Mouse (Mus musculus) erythroblast, embryonic 14.5 days (primary cell): ENCODE measurements around the gene Dhx37. TPM values are rescaled to one million over a fixed set of nuclear protein-coding genes. Genes with fewer than 3 reads are reported as not detected.

Experiments
- H3K27me3 ChIP-seq: 2 replicates; pipeline ENCODE4 v1.6.1; 2012; ENCODE audit warnings: inconsistent platforms; ENCODE audit not compliant: control insufficient read depth
- H3K36me3 ChIP-seq: 2 replicates; pipeline ENCODE4 v1.6.1; 2012; ENCODE audit warnings: mild to moderate bottlenecking, inconsistent platforms; ENCODE audit not compliant: control insufficient read depth
- H3K4me1 ChIP-seq: 2 replicates; pipeline ENCODE4 v1.6.1; 2012; ENCODE audit warnings: inconsistent platforms; ENCODE audit not compliant: control insufficient read depth
- H3K4me3 ChIP-seq: replicated peaks from 2 replicates; pipeline ENCODE3; 2012; ENCODE audit warnings: moderate library complexity, mild to moderate bottlenecking, inconsistent platforms
- H3K9me3 ChIP-seq: 2 replicates; pipeline ENCODE4 v1.6.1; 2012; ENCODE audit warnings: low read length, inconsistent platforms, mixed read lengths; ENCODE audit not compliant: control insufficient read depth
- GATA1 ChIP-seq: IDR thresholded peaks from 2 replicates; pipeline ENCODE4 v1.6.1; 2012; ENCODE audit warnings: low read length, inconsistent platforms, mixed read lengths
- TAL1 ChIP-seq: IDR thresholded peaks from 3 replicates; pipeline ENCODE4 v1.6.1; 2012; ENCODE audit warnings: low read length, inconsistent platforms, mixed read lengths
- polyA plus RNA-seq: library from polyadenylated mRNA; stranded (reverse); fragments of >175 nt; gene quantifications from 2 replicates; pipeline ENCODE4 v1.2.3, GENCODE M21; 2012

Gene Dhx37
- 0.95 and 1.0 TPM in 2 replicates for polyA plus RNA-seq

DNA sequence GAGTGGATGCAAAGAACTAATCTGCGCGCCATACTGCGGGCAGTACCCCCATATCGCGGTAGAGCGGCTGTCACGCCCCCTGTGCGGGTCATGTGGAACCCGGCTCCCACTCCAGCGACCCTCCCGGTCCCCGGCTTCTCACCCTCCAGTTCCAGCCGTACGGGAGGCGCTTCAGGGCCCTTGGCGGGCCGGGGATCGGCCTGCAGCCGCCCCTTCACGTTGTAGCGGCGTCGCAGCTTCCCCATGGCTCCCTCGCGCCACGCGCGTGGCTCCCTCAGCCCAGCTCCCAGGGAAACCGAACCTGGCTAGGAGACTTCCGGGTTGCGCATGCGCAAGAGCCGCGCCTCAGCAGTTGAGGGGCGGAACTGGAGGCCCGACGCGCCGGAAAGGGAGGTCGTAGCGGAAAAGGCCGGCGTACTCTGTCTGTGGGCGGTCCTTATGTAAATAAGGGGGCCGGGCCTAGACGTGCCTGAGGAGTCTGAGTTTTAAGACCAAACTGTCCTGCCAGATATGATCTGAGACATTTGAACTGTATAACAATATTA is at the start of gene Dhx37:
Dhx37 (minus strand) TSS at position 329 of the 545 bp plus-strand sequence.
- H3K36me3 ChIP-seq = peaks cover 31% of the 10 kb centered on the region
- no peak for TF ChIP-seq TAL1
- TF ChIP-seq GATA1 = no peak
- H3K4me3 ChIP-seq = peak within 1 kb of the TSS; percentile 89
- H3K9me3 ChIP-seq = no peaks in the 10 kb centered on the region
- H3K4me1 ChIP-seq = peaks cover 35% of the 10 kb centered on the region
- no peaks in the 10 kb centered on the region for H3K27me3 ChIP-seq

- no peak for TF ChIP-seq GATA1
- no peak for TF ChIP-seq TAL1
- peaks cover 46% of the 10 kb centered on the region for H3K36me3 ChIP-seq
- no peaks in the 10 kb centered on the region for H3K9me3 ChIP-seq
- no peaks in the 10 kb centered on the region for H3K27me3 ChIP-seq
- peaks cover 8% of the 10 kb centered on the region for H3K4me1 ChIP-seq
- no peak overlapping the region for H3K4me3 ChIP-seq
Observed at GRCm38 (mm10) chr5:125482474-125482873, 48.6 kb upstream of the Dhx37 start.

DNA sequence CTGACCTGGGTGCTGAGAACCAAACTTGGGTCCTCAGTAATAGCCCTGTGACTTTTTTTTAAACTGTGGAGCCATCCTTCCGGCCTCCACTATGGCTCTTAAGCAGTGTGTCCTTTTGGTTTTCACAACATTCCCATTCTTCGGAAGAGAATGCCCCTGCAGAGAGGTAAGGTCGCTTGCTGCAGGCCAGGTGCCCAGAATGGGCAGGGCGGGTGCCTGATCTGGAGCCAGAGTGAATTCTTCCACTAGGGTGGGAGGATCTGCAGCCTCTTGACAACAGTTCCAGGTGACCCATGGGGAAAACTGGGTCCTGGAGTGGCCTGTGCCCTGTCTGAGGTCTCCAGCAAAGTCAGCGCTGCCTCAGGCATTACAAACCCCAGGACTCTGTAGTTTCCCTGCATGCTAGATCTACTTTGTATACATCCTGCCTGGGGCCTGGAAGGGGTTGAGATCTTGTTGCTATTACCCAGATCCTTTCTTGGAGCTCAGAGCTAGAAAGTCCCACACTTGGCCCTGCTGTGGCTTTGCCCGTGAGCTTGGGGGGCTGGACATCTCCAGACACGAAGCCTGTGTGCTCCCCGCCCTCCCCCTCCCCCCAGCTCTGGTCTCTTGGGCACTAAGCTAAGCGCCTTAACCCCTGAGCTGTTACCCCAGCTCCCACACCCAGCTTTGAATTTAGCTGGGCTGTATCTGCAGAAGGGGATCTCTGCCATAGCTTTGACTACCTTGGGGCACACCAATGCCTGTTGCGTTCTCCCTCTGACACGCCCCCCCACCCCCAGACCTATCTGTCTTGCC is 46.7 kb upstream of the Dhx37 start:
- peaks cover 33% of the 10 kb centered on the region for H3K36me3 ChIP-seq

DNA sequence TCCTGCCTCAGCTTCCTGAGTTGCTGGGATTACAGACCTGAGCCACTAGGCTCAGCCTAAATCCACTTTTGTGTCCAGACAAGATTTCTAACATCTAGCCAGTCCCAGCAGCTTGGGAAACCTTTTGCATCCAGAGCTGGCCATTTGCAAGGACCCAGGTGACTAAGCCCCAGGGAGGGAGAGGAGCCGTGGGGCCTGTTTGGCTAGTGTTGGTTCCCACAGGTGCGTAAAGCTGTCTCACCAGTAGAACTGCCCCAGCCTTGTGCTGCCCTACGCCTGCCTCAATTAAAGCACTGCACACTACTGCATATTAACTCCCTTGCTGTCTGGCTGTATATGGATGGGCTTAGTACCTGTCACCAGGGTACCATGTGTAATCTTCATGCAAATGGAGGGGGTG is 45.5 kb upstream of the Dhx37 start:
- Histone ChIP-seq H3K4me3 (no peak overlapping the region), H3K27me3 (no peaks in the 10 kb centered on the region), H3K9me3 (no peaks in the 10 kb centered on the region), H3K4me1 (peaks cover 39% of the 10 kb centered on the region), H3K36me3 (peaks cover 24% of the 10 kb centered on the region)
- no peak for TF ChIP-seq TAL1
- TF ChIP-seq GATA1 = no peak

More for the DNA sequence above, 46.7 kb upstream of the Dhx37 start:
- TF ChIP-seq GATA1 = no peak
- no peak for TF ChIP-seq TAL1
- Histone ChIP-seq H3K4me3 (no peak overlapping the region), H3K4me1 (peaks cover 27% of the 10 kb centered on the region), H3K9me3 (no peaks in the 10 kb centered on the region), H3K27me3 (no peaks in the 10 kb centered on the region)

GRCm38 (mm10) chr5:125478037-125478436 is 44.1 kb upstream of the Dhx37 start:
- TF ChIP-seq GATA1 (no peak), TAL1 (no peak)
- Histone ChIP-seq H3K4me3 (no peak overlapping the region), H3K4me1 (peaks cover 48% of the 10 kb centered on the region), H3K9me3 (no peaks in the 10 kb centered on the region), H3K27me3 (no peaks in the 10 kb centered on the region), H3K36me3 (peaks cover 15% of the 10 kb centered on the region)

DNA sequence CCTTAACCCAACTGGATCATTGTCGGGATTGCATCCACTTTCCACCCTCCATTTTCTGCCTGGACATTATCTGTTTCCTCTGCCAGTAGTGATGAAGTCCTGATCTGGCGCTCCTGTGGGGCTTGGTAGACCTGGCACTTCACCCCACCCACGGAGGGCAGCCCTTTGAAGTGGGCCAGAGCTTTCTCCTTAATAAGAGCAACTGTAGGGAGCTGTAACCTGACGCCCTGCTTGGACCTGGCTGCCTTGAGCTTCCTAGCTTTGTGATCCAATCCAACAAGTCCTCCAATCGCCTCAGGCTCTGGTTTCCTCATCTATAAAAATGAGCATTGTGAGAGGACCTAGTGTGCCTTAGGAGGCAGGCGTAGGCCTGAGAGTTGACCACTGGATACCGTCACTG is 43.6 kb upstream of the Dhx37 start:
- H3K27me3 ChIP-seq = no peaks in the 10 kb centered on the region
- peak overlapping the region; percentile 92 for H3K4me3 ChIP-seq
- no peak for TF ChIP-seq GATA1
- peaks cover 48% of the 10 kb centered on the region for H3K4me1 ChIP-seq
- H3K36me3 ChIP-seq = peaks cover 10% of the 10 kb centered on the region
- H3K9me3 ChIP-seq = no peaks in the 10 kb centered on the region

- H3K4me3 ChIP-seq = peak overlapping the region; percentile 92
- H3K36me3 ChIP-seq = peaks cover 6% of the 10 kb centered on the region; the same call in 1 of the 2 replicates
- no peaks in the 10 kb centered on the region for H3K9me3 ChIP-seq
- H3K27me3 ChIP-seq = no peaks in the 10 kb centered on the region
- H3K4me1 ChIP-seq = peaks cover 48% of the 10 kb centered on the region
- no peak for TF ChIP-seq TAL1
- no peak for TF ChIP-seq GATA1
Observed at GRCm38 (mm10) chr5:125476799-125477198, 42.9 kb upstream of the Dhx37 start.

DNA sequence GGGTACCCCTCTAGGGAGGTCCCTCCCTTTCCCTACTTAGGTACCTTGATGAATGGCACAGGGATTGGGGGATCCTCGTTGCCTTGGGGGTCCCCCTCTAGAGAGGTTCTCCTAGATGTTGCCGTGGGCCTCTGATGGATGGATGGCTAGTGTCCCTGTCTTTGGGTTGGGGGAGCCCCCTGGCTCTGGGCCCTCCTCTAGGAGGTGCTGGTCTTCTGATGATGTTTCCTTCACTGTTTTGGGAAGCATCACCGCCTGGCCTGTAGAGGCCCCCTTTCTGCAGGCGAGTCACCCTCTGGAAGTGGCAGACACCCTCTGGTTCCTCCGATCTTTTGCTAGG is 42.3 kb upstream of the Dhx37 start:
- H3K36me3 ChIP-seq = peaks cover 6% of the 10 kb centered on the region; the same call in 1 of the 2 replicates
- peaks cover 48% of the 10 kb centered on the region for H3K4me1 ChIP-seq
- H3K27me3 ChIP-seq = no peaks in the 10 kb centered on the region
- TF ChIP-seq TAL1 = no peak
- TF ChIP-seq GATA1 = no peak
- H3K9me3 ChIP-seq = no peaks in the 10 kb centered on the region
- H3K4me3 ChIP-seq = peak overlapping the region; percentile 92

DNA sequence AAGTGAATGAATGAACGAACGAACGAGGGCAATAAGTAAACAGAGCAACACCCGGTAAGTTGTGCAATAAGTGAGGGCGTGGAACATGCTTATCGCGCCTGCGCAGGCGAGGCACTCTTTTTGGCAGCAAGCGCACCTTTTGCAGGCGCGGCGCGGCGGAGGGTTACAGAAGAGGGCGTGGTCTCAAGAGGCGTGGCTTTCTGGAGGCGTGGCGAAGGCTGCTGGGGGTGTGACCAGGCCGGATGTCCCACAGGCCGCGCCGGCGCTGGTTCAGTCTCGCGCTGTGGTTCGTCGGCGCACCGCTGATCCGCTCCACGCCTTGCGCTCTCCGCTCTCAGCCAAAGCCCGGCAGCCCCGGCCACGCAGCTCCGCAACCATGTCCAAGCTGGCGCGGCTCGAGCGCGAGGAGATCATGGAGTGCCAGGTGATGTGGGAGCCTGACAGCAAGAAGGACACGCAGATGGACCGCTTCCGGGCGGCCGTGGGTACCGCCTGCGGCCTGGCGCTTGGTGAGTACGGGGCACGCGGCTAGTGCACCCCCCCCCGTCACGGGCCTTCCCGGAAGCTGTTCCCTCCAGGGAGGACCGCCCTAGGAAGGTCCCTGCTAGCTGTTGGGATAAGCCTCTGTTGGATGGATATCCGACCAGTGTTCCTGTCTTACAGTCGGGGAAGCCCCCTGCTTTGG is 41.8 kb upstream of the Dhx37 start, which contains the start of gene Aacs:
Aacs (plus strand) TSS at position 214 of the 685 bp plus-strand sequence.
- Histone ChIP-seq H3K36me3 (peaks cover 6% of the 10 kb centered on the region; the same call in 1 of the 2 replicates), H3K27me3 (no peaks in the 10 kb centered on the region), H3K4me3 (peak within 1 kb of the TSS; percentile 92), H3K4me1 (peaks cover 50% of the 10 kb centered on the region), H3K9me3 (no peaks in the 10 kb centered on the region)
- TF ChIP-seq TAL1 (peak; percentile 84), GATA1 (peak; percentile 76)
